Mouse (Mus musculus) E14TG2a.4 (cell line): ENCODE data around the gene Gm21586.
"Not testable (repeated sequence)": the region's sequence is repeated elsewhere in the genome, so short reads cannot be mapped to it uniquely, and the experiment has no call there.

Source experiments
- H3K27me3 ChIP-seq: 2 replicates; pipeline ENCODE4 v1.6.1; 2014; ENCODE audit warnings: low read length, control low read depth; ENCODE audit not compliant: insufficient read depth
- H3K36me3 ChIP-seq: 2 replicates; pipeline ENCODE4 v1.6.1; 2014; ENCODE audit warnings: low read length, control low read depth; ENCODE audit not compliant: insufficient read depth
- H3K4me1 ChIP-seq: replicated peaks from 2 replicates; pipeline ENCODE4 v1.6.1; 2014; ENCODE audit warnings: low read depth, low read length, control low read depth
- H3K4me3 ChIP-seq: replicated peaks from 2 replicates; pipeline ENCODE4 v1.5.1; 2014; ENCODE audit warnings: mild to moderate bottlenecking, low read length
- H3K9me3 ChIP-seq: 2 replicates; pipeline ENCODE4 v1.6.1; 2014; ENCODE audit warnings: low read length, control low read depth

The Gm21586 gene

DNA sequence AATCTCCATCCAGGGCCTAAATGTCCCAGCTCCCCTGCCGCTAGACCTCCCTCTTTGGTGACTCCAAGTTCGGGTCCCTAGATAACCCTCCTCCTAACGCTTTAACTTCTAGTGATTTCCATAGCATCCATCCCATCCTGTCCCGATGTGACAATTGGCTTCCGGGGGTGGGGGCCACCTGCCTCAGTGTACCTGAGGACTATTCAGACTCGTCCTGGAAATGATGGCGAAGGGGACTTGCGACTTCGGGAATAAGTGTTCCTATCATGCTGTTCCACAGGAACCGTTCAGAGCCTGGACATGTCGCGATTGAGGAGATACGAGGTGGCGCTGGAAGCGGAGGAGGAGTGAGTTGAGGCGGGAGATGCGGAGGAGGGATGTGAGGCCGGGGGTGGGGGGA, at the start of gene Gm21586:
Gm21586 (plus strand) TSS at position 301 of the 400 bp plus-strand sequence.
- not testable (repeated sequence) for H3K9me3 ChIP-seq, H3K4me3 ChIP-seq, H3K36me3 ChIP-seq, H3K4me1 ChIP-seq, H3K27me3 ChIP-seq

DNA sequence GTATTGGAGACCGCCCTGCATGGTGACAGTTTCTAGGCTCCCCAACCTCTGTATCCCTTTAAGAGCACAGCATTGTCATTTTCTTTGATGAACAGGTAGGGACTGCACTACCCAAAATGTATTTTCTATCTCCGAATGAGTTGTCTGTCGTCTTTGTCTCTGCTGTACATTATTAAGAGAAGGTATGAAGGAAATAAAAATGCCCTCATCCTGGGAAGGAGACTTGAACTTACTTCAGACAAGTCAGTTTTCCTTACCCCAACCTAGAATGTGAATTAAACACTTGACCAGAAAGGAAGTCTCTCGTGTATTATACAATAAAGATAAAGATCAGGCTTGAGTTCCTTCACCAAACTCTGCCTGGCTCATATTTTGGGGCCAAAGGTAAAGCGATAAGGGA, 27.3 kb downstream of the Gm21586 start, which contains the start of gene Gm2163:
Gm2163 (plus strand) TSS at position 301 of the 400 bp plus-strand sequence.
- not testable (repeated sequence) for H3K4me1 ChIP-seq, H3K36me3 ChIP-seq, H3K4me3 ChIP-seq

More for the DNA sequence above, 27.3 kb downstream of the Gm21586 start, which contains the start of gene Gm2163:
- not testable (repeated sequence) for H3K9me3 ChIP-seq, H3K27me3 ChIP-seq
